In genomic region chr12:109749256-109749655, GRCm38 (mm10) we compare ENCODE assay signal across 8 mouse cellular contexts.
A peak's percentile ranks its signal among the peaks of the same experiment; 100 is the strongest.
DNase-seq lines count a peak whose midpoint lies in the region; ATAC-seq and TF ChIP-seq lines count a peak whose summit lies in the region.

No protein-coding gene starts in this region.

- no peak overlapping the region for H3K4me3 ChIP-seq in layer of hippocampus, adult 2 months
- peak overlapping the region; percentile 44; the same call in 1 of the 2 replicates for H3K4me3 ChIP-seq in forebrain, embryonic 10.5 days
- peak overlapping the region; percentile 40 for H3K4me3 ChIP-seq in limb, embryonic 10.5 days
- no peak overlapping the region; the same call in 1 of the 2 replicates for H3K4me3 ChIP-seq in neural tube, embryonic 13.5 days

- peak overlapping the region; percentile 52; the same call in 1 of the 2 replicates for H3K9ac ChIP-seq in neural tube, embryonic 13.5 days

- H3K9me3 ChIP-seq in forebrain, embryonic 10.5 days, result no peaks in the 10 kb centered on the region
- no peaks in the 10 kb centered on the region for H3K9me3 ChIP-seq in limb, embryonic 10.5 days (replicated peaks)
- no peaks in the 10 kb centered on the region for H3K9me3 ChIP-seq in neural tube, embryonic 13.5 days

- H3K36me3 ChIP-seq in forebrain, embryonic 10.5 days (replicated peaks), result peaks cover 53% of the 10 kb centered on the region
- H3K36me3 ChIP-seq in limb, embryonic 10.5 days, result peaks cover 22% of the 10 kb centered on the region
- peaks cover 25% of the 10 kb centered on the region for H3K36me3 ChIP-seq in neural tube, embryonic 13.5 days

- TF ChIP-seq CTCF in layer of hippocampus, adult 2 months (conservative IDR thresholded peaks at IDR 0.05), result no peak

- H3K27me3 ChIP-seq in forebrain, embryonic 10.5 days (ENCODE audit: poor library complexity, severe bottlenecking), result 0 out of 2 replicates have a peak, but pooled peaks cover 5% of the 10 kb centered on the region
- H3K27me3 ChIP-seq in limb, embryonic 10.5 days (ENCODE audit: low read depth, poor library complexity, severe bottlenecking), result peaks cover 7% of the 10 kb centered on the region; the same call in 1 of the 2 replicates
- H3K27me3 ChIP-seq in neural tube, embryonic 13.5 days, result no peaks in the 10 kb centered on the region

- ATAC-seq in neural tube, embryonic 13.5 days (ENCODE audit: low read depth), result peak; percentile 5

- no peak for DNase-seq in layer of hippocampus, adult 2 months (ENCODE audit: low spot score in 2 of 2)
- no peak for DNase-seq in layer of hippocampus, adult 18-20 months (ENCODE audit: low spot score in 2 of 2)
- no peak for DNase-seq in forebrain, embryonic 10.5 days (ENCODE audit: extremely low spot score, low spot score)
- no peak for DNase-seq in limb, embryonic 10.5 days (ENCODE audit: low spot score)
- DNase-seq in kidney, postnatal 25 days, result no peak
- no peak for DNase-seq in gastrocnemius, adult 18-20 months (ENCODE audit: low spot score)
- no peak for DNase-seq in gastrocnemius, adult 8-10 months (ENCODE audit: low spot score in 2 of 2)

- H3K27ac ChIP-seq in layer of hippocampus, adult 2 months, result peak overlapping the region; percentile 44; the same call in 1 of the 2 replicates
- H3K27ac ChIP-seq in forebrain, embryonic 10.5 days, result peak overlapping the region; percentile 80
- H3K27ac ChIP-seq in limb, embryonic 10.5 days, result peak overlapping the region; percentile 84
- H3K27ac ChIP-seq in neural tube, embryonic 13.5 days (replicated peaks), result peak overlapping the region; percentile 81

- H3K4me1 ChIP-seq in forebrain, embryonic 10.5 days, result peaks cover 31% of the 10 kb centered on the region
- peaks cover 50% of the 10 kb centered on the region for H3K4me1 ChIP-seq in limb, embryonic 10.5 days
- H3K4me1 ChIP-seq in neural tube, embryonic 13.5 days (replicated peaks), result peaks cover 61% of the 10 kb centered on the region

- WGBS in forebrain, embryonic 10.5 days, result 55% methylated on average over 2 of the region's 2 CpGs
- 29% methylated on average over 2 of the region's 2 CpGs for WGBS in limb, embryonic 10.5 days
- 13% methylated on average over 2 of the region's 2 CpGs for WGBS in neural tube, embryonic 13.5 days

- H3K4me2 ChIP-seq in neural tube, embryonic 13.5 days, result peak overlapping the region; percentile 44

Comparison
In these comparisons a context has a peak if more than half of its experiments do, and no peak if none do; other contexts are left out.
1. H3K4me3 ChIP-seq: peak in forebrain, embryonic 10.5 days (single experiment) and limb, embryonic 10.5 days (single experiment); none in layer of hippocampus, adult 2 months (single experiment) and neural tube, embryonic 13.5 days (single experiment).
2. Peak in every context shown above with its lines, with median percentiles within 50 percentile points of each other: H3K27ac ChIP-seq.